Mouse (Mus musculus) liver, postnatal 0 days (tissue): ENCODE measurements around the gene Olfr870.
"Not testable (repeated sequence)": the region's sequence is repeated elsewhere in the genome, so short reads cannot be mapped to it uniquely, and the experiment has no call there.

ENCODE experiments used
- CTCF ChIP-seq: sonication (generic); IDR thresholded peaks from 2 replicates; pipeline ENCODE4 v1.5.1; 2016; ENCODE audit warnings: antibody characterized with exemption, low read depth
- EP300 ChIP-seq: IDR thresholded peaks from 2 replicates; pipeline ENCODE4 v1.6.1; 2016; ENCODE audit warnings: antibody characterized with exemption, low read depth, mild to moderate bottlenecking

DNA sequence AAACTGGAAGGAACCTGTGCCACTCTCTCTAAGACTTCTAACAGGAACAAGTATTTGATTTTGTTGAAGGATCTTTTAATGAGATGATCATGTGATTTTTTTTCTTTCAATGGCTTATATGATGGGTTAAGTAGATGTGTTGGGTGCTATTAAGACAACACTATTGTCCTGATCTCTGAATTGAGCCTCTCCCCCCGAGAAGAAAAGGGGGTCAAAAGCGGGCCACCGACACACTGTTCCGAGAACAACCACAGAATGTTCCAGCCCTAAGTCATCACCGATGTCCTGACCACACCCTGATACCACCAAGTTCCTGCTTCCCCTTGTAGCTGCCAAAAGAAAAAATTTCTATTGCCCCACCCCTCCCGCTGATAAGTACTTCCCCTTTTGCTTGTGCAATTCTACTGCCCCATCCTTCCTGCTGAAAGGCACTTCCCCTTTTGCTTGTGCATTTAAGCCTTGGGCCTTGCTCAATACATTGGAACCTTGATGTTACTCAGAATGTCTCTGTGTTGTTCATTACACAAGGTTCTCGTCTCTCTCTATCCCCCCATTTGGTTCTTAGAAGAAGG is 29.6 kb upstream of the Olfr870 start:
- not testable (repeated sequence) for TF ChIP-seq CTCF, EP300
